Mouse (Mus musculus): ENCODE measurements around the gene Il17rc. TPM values are rescaled to one million over a fixed set of nuclear protein-coding genes. Genes with fewer than 3 reads are reported as not detected.

Il17rc gene
- polyA plus RNA-seq (2015; fragmentation: Nextera tagmentation; extraction: Ambion mirVana), result 4.9 and 6.2 TPM in 2 replicates

GRCm38 (mm10) chr6:113471297-113471936, at the start of gene Il17rc:
TSS of gene Il17rc (plus strand) at chr6:113471427.

GRCm38 (mm10) chr6:113435664-113436205, 35.5 kb upstream of the Il17rc start, which contains the start of gene Cidec:
TSS of gene Cidec (minus strand) at chr6:113435760.

GRCm38 (mm10) chr6:113442442-113443090, 28.7 kb upstream of the Il17rc start, which contains the start of gene Jagn1:
TSS of gene Jagn1 (plus strand) at chr6:113442569.

GRCm38 (mm10) chr6:113457952-113458534, 13.2 kb upstream of the Il17rc start, which contains the start of gene Il17re:
TSS of gene Il17re (plus strand) at chr6:113458484.

GRCm38 (mm10) chr6:113483100-113483615, 11.9 kb downstream of the Il17rc start, which contains the start of gene Creld1:
TSS of gene Creld1 (plus strand) at chr6:113483297.

GRCm38 (mm10) chr6:113501388-113502084, 30.3 kb downstream of the Il17rc start, which contains the start of gene Prrt3:
TSS of gene Prrt3 (minus strand) at chr6:113501931.

GRCm38 (mm10) chr6:113530932-113531839, 60.0 kb downstream of the Il17rc start, which contains the start of the genes Emc3 and Fancd2:
TSS of gene Emc3 (minus strand) at chr6:113531652.
TSS of gene Fancd2 (plus strand) at chr6:113531682.

Other genes starting within 250 kb of the Il17rc start
- 15.5 and 19.6 TPM in 2 replicates for gene Mtmr14, start 233.6 kb upstream of the Il17rc start, polyA plus RNA-seq (2015; fragmentation: Nextera tagmentation; extraction: Ambion mirVana)
- 0.06 TPM in 1 of 2 replicates, not detected in the other for gene Cpne9, start 189.1 kb upstream of the Il17rc start, polyA plus RNA-seq (2015; fragmentation: Nextera tagmentation; extraction: Ambion mirVana)
- 9.4 and 10.9 TPM in 2 replicates for gene Brpf1, start 164.3 kb upstream of the Il17rc start, polyA plus RNA-seq (2015; fragmentation: Nextera tagmentation; extraction: Ambion mirVana)
- gene Ogg1, start 144.5 kb upstream of the Il17rc start, polyA plus RNA-seq (2015; fragmentation: Nextera tagmentation; extraction: Ambion mirVana), result 8.0 and 9.3 TPM in 2 replicates
- 32.5 and 44.0 TPM in 2 replicates for gene Camk1, start 127.4 kb upstream of the Il17rc start, polyA plus RNA-seq (2015; fragmentation: Nextera tagmentation; extraction: Ambion mirVana)
- 22.3 and 24.9 TPM in 2 replicates for gene Tada3, start 93.5 kb upstream of the Il17rc start, polyA plus RNA-seq (2015; fragmentation: Nextera tagmentation; extraction: Ambion mirVana)
- 304 and 358 TPM in 2 replicates for gene Arpc4, start 93.3 kb upstream of the Il17rc start, polyA plus RNA-seq (2015; fragmentation: Nextera tagmentation; extraction: Ambion mirVana)
- 2.3 and 3.7 TPM in 2 replicates for gene Ttll3, start 82.2 kb upstream of the Il17rc start, polyA plus RNA-seq (2015; fragmentation: Nextera tagmentation; extraction: Ambion mirVana)
- gene Rpusd3, start 52.1 kb upstream of the Il17rc start, polyA plus RNA-seq (2015; fragmentation: Nextera tagmentation; extraction: Ambion mirVana), result 11.3 and 11.5 TPM in 2 replicates
- not detected in 2 replicates for gene Cidec, start 35.7 kb upstream of the Il17rc start, polyA plus RNA-seq (2015; fragmentation: Nextera tagmentation; extraction: Ambion mirVana)
- 38.3 and 39.6 TPM in 2 replicates for gene Jagn1, start 28.9 kb upstream of the Il17rc start, polyA plus RNA-seq (2015; fragmentation: Nextera tagmentation; extraction: Ambion mirVana)
- 1.2 and 1.5 TPM in 2 replicates for gene Il17re, start 12.9 kb upstream of the Il17rc start, polyA plus RNA-seq (2015; fragmentation: Nextera tagmentation; extraction: Ambion mirVana)
- 4.4 and 7.4 TPM in 2 replicates for gene Creld1, start 11.9 kb downstream of the Il17rc start, polyA plus RNA-seq (2015; fragmentation: Nextera tagmentation; extraction: Ambion mirVana)
- 0.05 and 0.11 TPM in 2 replicates for gene Prrt3, start 30.5 kb downstream of the Il17rc start, polyA plus RNA-seq (2015; fragmentation: Nextera tagmentation; extraction: Ambion mirVana)
- 53.2 and 56.0 TPM in 2 replicates for gene Emc3, start 60.2 kb downstream of the Il17rc start, polyA plus RNA-seq (2015; fragmentation: Nextera tagmentation; extraction: Ambion mirVana)
- 11.9 and 15.6 TPM in 2 replicates for gene Fancd2, start 60.3 kb downstream of the Il17rc start, polyA plus RNA-seq (2015; fragmentation: Nextera tagmentation; extraction: Ambion mirVana)
- gene Fancd2os, start 129.3 kb downstream of the Il17rc start, polyA plus RNA-seq (2015; fragmentation: Nextera tagmentation; extraction: Ambion mirVana), result 0.37 TPM in 1 of 2 replicates, not detected in the other
- 138 and 155 TPM in 2 replicates for gene Brk1, start 133.3 kb downstream of the Il17rc start, polyA plus RNA-seq (2015; fragmentation: Nextera tagmentation; extraction: Ambion mirVana)
- gene Vhl, start 152.5 kb downstream of the Il17rc start, polyA plus RNA-seq (2015; fragmentation: Nextera tagmentation; extraction: Ambion mirVana), result 16.0 and 19.0 TPM in 2 replicates
- 6.9 and 9.2 TPM in 2 replicates for gene Irak2, start 167.0 kb downstream of the Il17rc start, polyA plus RNA-seq (2015; fragmentation: Nextera tagmentation; extraction: Ambion mirVana)
- 0.74 and 1.2 TPM in 2 replicates for gene Tatdn2, start 225.6 kb downstream of the Il17rc start, polyA plus RNA-seq (2015; fragmentation: Nextera tagmentation; extraction: Ambion mirVana)
- 0.89 and 1.2 TPM in 2 replicates for gene Ghrl, start 248.5 kb downstream of the Il17rc start, polyA plus RNA-seq (2015; fragmentation: Nextera tagmentation; extraction: Ambion mirVana)

All from spleen, postnatal 0 days (tissue).